Mouse (Mus musculus) ES-E14 (cell line): ENCODE data around the gene Kctd20. TPM values are rescaled to one million over a fixed set of nuclear protein-coding genes. Genes with fewer than 3 reads are reported as not detected.
A peak's percentile ranks its signal among the peaks of the same experiment; 100 is the strongest.

Experiments
- DNase-seq: peaks from one replicate; pipeline ENCODE4 v3.0.0-alpha.2; 2013; ENCODE audit warnings: low read depth, low spot score
- H3K27ac ChIP-seq: 2 replicates; pipeline ENCODE4 v1.5.1; 2012; ENCODE audit warnings: low read depth, mild to moderate bottlenecking, low read length, moderate library complexity, mixed read lengths; ENCODE audit not compliant: poor library complexity, insufficient read depth, severe bottlenecking
- H3K36me3 ChIP-seq: 2 replicates; pipeline ENCODE4 v1.6.1; 2012; ENCODE audit warnings: mild to moderate bottlenecking, low read length, moderate library complexity, mixed read lengths; ENCODE audit not compliant: control insufficient read depth, poor library complexity, insufficient read depth, severe bottlenecking
- H3K4me1 ChIP-seq, 2 experiments: fragments of 150-350 bp in 1 of 2; sonication (generic) in 1 of 2; 2 replicates each; pipeline ENCODE4 v1.6.1; 2012; ENCODE audit warnings: low read length in 2 of 2, mild to moderate bottlenecking in 1 of 2, mixed read lengths in 1 of 2; ENCODE audit not compliant: control insufficient read depth in 2 of 2, insufficient read depth in 2 of 2, poor library complexity in 1 of 2
- H3K4me3 ChIP-seq, 2 experiments: fragments of 150-350 bp in 1 of 2; sonication (generic) in 1 of 2; 2 replicates each; pipeline ENCODE4 v1.5.1; 2012; ENCODE audit warnings: low read length in 2 of 2, low read depth in 1 of 2, mild to moderate bottlenecking in 1 of 2, mixed read lengths in 1 of 2; ENCODE audit not compliant: insufficient read depth in 1 of 2, poor library complexity in 1 of 2, severe bottlenecking in 1 of 2
- H3K9ac ChIP-seq: 2 replicates; pipeline ENCODE4 v1.6.1; 2012; ENCODE audit warnings: low read depth, mild to moderate bottlenecking, low read length, mixed read lengths; ENCODE audit not compliant: poor library complexity, insufficient read depth, severe bottlenecking
- H3K9me3 ChIP-seq: fragments of 150-350 bp; sonication (generic); 2 replicates; pipeline ENCODE4 v1.6.1; 2012; ENCODE audit warnings: low read depth, mild to moderate bottlenecking, low read length; ENCODE audit not compliant: control insufficient read depth, insufficient read depth
- CHD2 ChIP-seq: IDR thresholded peaks from 2 replicates; pipeline ENCODE4 v1.6.1; 2014; ENCODE audit warnings: mild to moderate bottlenecking, low read depth, low read length, inconsistent platforms
- HCFC1 ChIP-seq: IDR thresholded peaks from 2 replicates; pipeline ENCODE4 v1.6.1; 2012; ENCODE audit warnings: low read length, inconsistent platforms, borderline replicate concordance; ENCODE audit not compliant: insufficient read depth
- MAFK ChIP-seq: IDR thresholded peaks from 2 replicates; pipeline ENCODE4 v1.6.1; 2014; ENCODE audit warnings: mild to moderate bottlenecking, low read depth, low read length, inconsistent platforms; ENCODE audit not compliant: insufficient read depth
- ZC3H11A ChIP-seq: IDR thresholded peaks from 2 replicates; pipeline ENCODE4 v1.6.1; 2012; ENCODE audit warnings: low read depth, mild to moderate bottlenecking, inconsistent platforms, low read length, borderline replicate concordance
- ZNF384 ChIP-seq: IDR thresholded peaks from 2 replicates; pipeline ENCODE4 v1.6.1; 2012; ENCODE audit warnings: low read depth, low read length, inconsistent platforms
- in situ Hi-C, 2 experiments: fragments of 600-800 bp; cut with MboI; formaldehyde crosslinking; loops; one replicate each; pipeline ENCODE4 v1.15.1; 2025; ENCODE audit warnings: low sequenced_read_pairs in 2 of 2, inconsistent platforms in 1 of 2; ENCODE audit not compliant: unreplicated experiment in 2 of 2
- total RNA-seq: library from RNA; depleted of rRNA; stranded (reverse); fragments of 300-350 nt; gene quantifications from 2 replicates; pipeline ENCODE4 v1.2.3, GENCODE M21; 2012

Kctd20 gene
- total RNA-seq, 1 experiment = 46.9 TPM

- peak overlapping the region; percentile 14; the same call in 1 of the 2 replicates for H3K27ac ChIP-seq
These were observed 20.1 kb upstream of the Kctd20 start for GRCm38 (mm10) chr17:28931436-28932211.

GRCm38 (mm10) chr17:28932274-28932673, 19.5 kb upstream of the Kctd20 start:
- H3K4me1 ChIP-seq = peaks cover 2 to 11% of the 10 kb centered on the region in 2 experiments; a peak in 2 of 4 replicates
- no peak for DNase-seq
- no peak overlapping the region for H3K27ac ChIP-seq
- no peak for TF ChIP-seq MAFK
- TF ChIP-seq CHD2 = no peak
- no peak for TF ChIP-seq ZC3H11A
- TF ChIP-seq HCFC1 = no peak
- no peak for TF ChIP-seq ZNF384
- peaks cover 8% of the 10 kb centered on the region; the same call in 1 of the 2 replicates for H3K9me3 ChIP-seq
- peaks cover 2% of the 10 kb centered on the region; the same call in 1 of the 2 replicates for H3K36me3 ChIP-seq
- in situ Hi-C loops = no loop called here
- no peak overlapping the region for H3K9ac ChIP-seq
- H3K4me3 ChIP-seq = no peak overlapping the region

More at GRCm38 (mm10) chr17:28931436-28932211, 20.1 kb upstream of the Kctd20 start:
- no peak for TF ChIP-seq HCFC1
- TF ChIP-seq ZC3H11A = no peak
- TF ChIP-seq MAFK = no peak
- TF ChIP-seq ZNF384 = no peak
- TF ChIP-seq CHD2 = no peak
- peaks cover 2 to 14% of the 10 kb centered on the region in 2 experiments; a peak in 2 of 4 replicates for H3K4me1 ChIP-seq
- no peak overlapping the region for H3K4me3 ChIP-seq
- no peak for DNase-seq
- 0 out of 2 replicates have a peak overlapping the region, but pooled peaks have one; percentile 4 for H3K9ac ChIP-seq
- H3K9me3 ChIP-seq = peaks cover 3% of the 10 kb centered on the region; the same call in 1 of the 2 replicates
- in situ Hi-C loops = no loop called here
- peaks cover 2% of the 10 kb centered on the region; the same call in 1 of the 2 replicates for H3K36me3 ChIP-seq

GRCm38 (mm10) chr17:28934120-28934916, 17.4 kb upstream of the Kctd20 start:
- in situ Hi-C loops = no loop called here
- Histone ChIP-seq H3K27ac (no peak overlapping the region), H3K4me1 (peaks cover 2 to 11% of the 10 kb centered on the region in 2 experiments; a peak in 2 of 4 replicates), H3K4me3 (no peak overlapping the region), H3K9me3 (peaks cover 8% of the 10 kb centered on the region; the same call in 1 of the 2 replicates), H3K9ac (no peak overlapping the region), H3K36me3 (peaks cover 2% of the 10 kb centered on the region; the same call in 1 of the 2 replicates)
- DNase-seq = no peak
- TF ChIP-seq HCFC1 = no peak

GRCm38 (mm10) chr17:28936133-28936532, 15.6 kb upstream of the Kctd20 start:
- Histone ChIP-seq H3K4me3 (no peak overlapping the region), H3K36me3 (peaks cover 2% of the 10 kb centered on the region; the same call in 1 of the 2 replicates), H3K27ac (no peak overlapping the region), H3K9ac (no peak overlapping the region), H3K4me1 (peaks cover 0 to 5% of the 10 kb centered on the region in 2 experiments; a peak in 1 of 4 replicates), H3K9me3 (peaks cover 8% of the 10 kb centered on the region; the same call in 1 of the 2 replicates)
- DNase-seq = no peak
- in situ Hi-C loops = no loop called here
- TF ChIP-seq HCFC1 (no peak), CHD2 (no peak), ZNF384 (no peak), MAFK (no peak), ZC3H11A (no peak)
